Comparison of ENCODE assay signal across 18 mouse cellular contexts in genomic region chr4:117605954-117606227, GRCm38 (mm10). TPM values are rescaled to one million over a fixed set of nuclear protein-coding genes. Genes with fewer than 3 reads are reported as not detected.
DNase-seq lines count a peak whose midpoint lies in the region; ATAC-seq and TF ChIP-seq lines count a peak whose summit lies in the region.
"Had no signal": no experiment of that assay in that cellular context is flagged by ENCODE, and none has a peak within 500 bp of the region (broad histone marks: within the 10 kb centered on the region; RNA-seq: fewer than 3 reads in every experiment).

No protein-coding gene starts in this region.

- 0 out of 2 replicates have a peak overlapping the region, but pooled peaks have one; percentile 32 for H3K27ac ChIP-seq in forebrain, embryonic 10.5 days
- H3K27ac ChIP-seq in forebrain, embryonic 16.5 days (ENCODE audit: low read length): no peak overlapping the region
- H3K27ac ChIP-seq in neural tube, embryonic 12.5 days: no peak overlapping the region
- H3K27ac ChIP-seq in neural tube, embryonic 15.5 days (replicated peaks): no peak overlapping the region
- no peak overlapping the region for H3K27ac ChIP-seq in hindbrain, postnatal 0 days
- peak overlapping the region; percentile 77 for H3K27ac ChIP-seq in midbrain, embryonic 15.5 days
- H3K27ac ChIP-seq: embryonic facial prominence, embryonic 12.5 days; kidney, postnatal 0 days; stomach, embryonic 15.5 days had no signal

- no peak for TF ChIP-seq CTCF in hindbrain, postnatal 0 days (IDR thresholded peaks at IDR 0.05; ENCODE audit: low read depth)

- H3K4me2 ChIP-seq in forebrain, embryonic 16.5 days (ENCODE audit: low read length): no peak overlapping the region
- peak overlapping the region; percentile 21; the same call in 1 of the 2 replicates for H3K4me2 ChIP-seq in neural tube, embryonic 12.5 days (replicated peaks)
- no peak overlapping the region for H3K4me2 ChIP-seq in neural tube, embryonic 15.5 days
- no peak overlapping the region for H3K4me2 ChIP-seq in hindbrain, postnatal 0 days (ENCODE audit: low read depth, low read length)
- no peak overlapping the region for H3K4me2 ChIP-seq in midbrain, embryonic 15.5 days
- H3K4me2 ChIP-seq: embryonic facial prominence, embryonic 12.5 days; stomach, embryonic 15.5 days had no signal

- 62% methylated on average over 1 of the region's 1 CpGs for WGBS in forebrain, embryonic 10.5 days
- 62% methylated on average over 1 of the region's 1 CpGs for WGBS in forebrain, embryonic 16.5 days
- WGBS in neural tube, embryonic 12.5 days: 11% methylated on average over 1 of the region's 1 CpGs
- WGBS in neural tube, embryonic 15.5 days: 32% methylated on average over 1 of the region's 1 CpGs
- WGBS in hindbrain, postnatal 0 days: 31% methylated on average over 1 of the region's 1 CpGs
- 29% methylated on average over 1 of the region's 1 CpGs for WGBS in midbrain, embryonic 15.5 days

- H3K4me1 ChIP-seq in forebrain, embryonic 10.5 days: peaks cover 46% of the 10 kb centered on the region
- peaks cover 28% of the 10 kb centered on the region for H3K4me1 ChIP-seq in forebrain, embryonic 16.5 days (replicated peaks; ENCODE audit: control insufficient read depth, insufficient read depth, low read length)
- peaks cover 52% of the 10 kb centered on the region for H3K4me1 ChIP-seq in neural tube, embryonic 12.5 days
- peaks cover 48% of the 10 kb centered on the region for H3K4me1 ChIP-seq in neural tube, embryonic 15.5 days
- peaks cover 23% of the 10 kb centered on the region for H3K4me1 ChIP-seq in hindbrain, postnatal 0 days (ENCODE audit: insufficient read depth, low read length)
- H3K4me1 ChIP-seq in midbrain, embryonic 15.5 days: peaks cover 41% of the 10 kb centered on the region

- H3K9me3 ChIP-seq in forebrain, embryonic 10.5 days: no peaks in the 10 kb centered on the region
- no peaks in the 10 kb centered on the region for H3K9me3 ChIP-seq in forebrain, embryonic 16.5 days (ENCODE audit: control insufficient read depth, low read length)
- H3K9me3 ChIP-seq in neural tube, embryonic 12.5 days: no peaks in the 10 kb centered on the region
- no peaks in the 10 kb centered on the region for H3K9me3 ChIP-seq in neural tube, embryonic 15.5 days (replicated peaks)
- no peaks in the 10 kb centered on the region for H3K9me3 ChIP-seq in hindbrain, postnatal 0 days (ENCODE audit: low read length)
- H3K9me3 ChIP-seq in midbrain, embryonic 15.5 days: no peaks in the 10 kb centered on the region
- H3K9me3 ChIP-seq: embryonic facial prominence, embryonic 12.5 days; megakaryocyte, embryonic 14.5 days; stomach, embryonic 15.5 days had no signal

- H3K9ac ChIP-seq in forebrain, embryonic 16.5 days (replicated peaks; ENCODE audit: low read depth, low read length): no peak overlapping the region
- no peak overlapping the region for H3K9ac ChIP-seq in neural tube, embryonic 12.5 days
- H3K9ac ChIP-seq in neural tube, embryonic 15.5 days (replicated peaks): no peak overlapping the region
- 0 out of 2 replicates have a peak overlapping the region, but pooled peaks have one; percentile 4 for H3K9ac ChIP-seq in hindbrain, postnatal 0 days (replicated peaks; ENCODE audit: low read length)
- no peak overlapping the region for H3K9ac ChIP-seq in midbrain, embryonic 15.5 days
- H3K9ac ChIP-seq: embryonic facial prominence, embryonic 12.5 days; stomach, embryonic 15.5 days had no signal

- H3K36me3 ChIP-seq in forebrain, embryonic 10.5 days (replicated peaks): peaks cover 69% of the 10 kb centered on the region
- H3K36me3 ChIP-seq in forebrain, embryonic 16.5 days (ENCODE audit: control insufficient read depth, insufficient read depth): no peaks in the 10 kb centered on the region
- H3K36me3 ChIP-seq in neural tube, embryonic 12.5 days: peaks cover 4% of the 10 kb centered on the region; the same call in 1 of the 2 replicates
- H3K36me3 ChIP-seq in neural tube, embryonic 15.5 days: no peaks in the 10 kb centered on the region
- peaks cover 4% of the 10 kb centered on the region; the same call in 1 of the 2 replicates for H3K36me3 ChIP-seq in hindbrain, postnatal 0 days (ENCODE audit: insufficient read depth, low read length)
- H3K36me3 ChIP-seq in midbrain, embryonic 15.5 days (replicated peaks): no peaks in the 10 kb centered on the region

- H3K27me3 ChIP-seq in forebrain, embryonic 10.5 days (ENCODE audit: poor library complexity, severe bottlenecking): no peaks in the 10 kb centered on the region
- no peaks in the 10 kb centered on the region for H3K27me3 ChIP-seq in forebrain, embryonic 16.5 days (replicated peaks; ENCODE audit: control insufficient read depth, insufficient read depth, low read length)
- no peaks in the 10 kb centered on the region for H3K27me3 ChIP-seq in neural tube, embryonic 12.5 days (replicated peaks)
- no peaks in the 10 kb centered on the region for H3K27me3 ChIP-seq in neural tube, embryonic 15.5 days (replicated peaks)
- H3K27me3 ChIP-seq in hindbrain, postnatal 0 days (ENCODE audit: insufficient read depth, low read length): no peaks in the 10 kb centered on the region
- H3K27me3 ChIP-seq in midbrain, embryonic 15.5 days (replicated peaks): no peaks in the 10 kb centered on the region
- H3K27me3 ChIP-seq: embryonic facial prominence, embryonic 12.5 days; megakaryocyte, embryonic 14.5 days; stomach, embryonic 15.5 days had no signal

- no peak overlapping the region for H3K4me3 ChIP-seq in forebrain, embryonic 10.5 days
- no peak overlapping the region for H3K4me3 ChIP-seq in forebrain, embryonic 16.5 days (replicated peaks; ENCODE audit: low read length)
- H3K4me3 ChIP-seq in neural tube, embryonic 12.5 days: no peak overlapping the region
- H3K4me3 ChIP-seq in neural tube, embryonic 15.5 days (replicated peaks): no peak overlapping the region
- no peak overlapping the region for H3K4me3 ChIP-seq in hindbrain, postnatal 0 days (ENCODE audit: low read length)
- H3K4me3 ChIP-seq in midbrain, embryonic 15.5 days: no peak overlapping the region
- H3K4me3 ChIP-seq: embryonic facial prominence, embryonic 12.5 days; erythroblast, embryonic 14.5 days; megakaryocyte, embryonic 14.5 days; stomach, embryonic 15.5 days had no signal

- DNase-seq in forebrain, embryonic 10.5 days (ENCODE audit: extremely low spot score, low spot score): no peak
- no peak for DNase-seq in hindbrain, postnatal 0 days (ENCODE audit: low spot score)
- DNase-seq in adrenal gland, postnatal 10 days: no peak
- DNase-seq in cerebellum, postnatal 4 days (ENCODE audit: low spot score in 2 of 2): no peak
- DNase-seq: adrenal gland, adult 2 months; gastrocnemius, postnatal 10 days; heart, adult 18-20 months; thymus, adult 2 months had no signal

- ATAC-seq in forebrain, embryonic 16.5 days: no peak
- no peak for ATAC-seq in neural tube, embryonic 12.5 days (ENCODE audit: low FRiP score, low read depth)
- ATAC-seq in neural tube, embryonic 15.5 days (ENCODE audit: low FRiP score): no peak
- ATAC-seq in hindbrain, postnatal 0 days: no peak
- ATAC-seq in midbrain, embryonic 15.5 days (replicated peaks): no peak
- ATAC-seq: intestine, postnatal 0 days had no signal

RNA-seq across cellular contexts. Expression of gene Eri3, which starts 55.7 kb away (rescaled TPM):
- polyA plus RNA-seq in forebrain, embryonic 10.5 days (2016; fragmentation: Nextera tagmentation; extraction: Ambion mirVana): 116 and 120 TPM in 2 replicates
- 256 and 257 TPM in 2 replicates for polyA plus RNA-seq in forebrain, embryonic 16.5 days (2015; fragmentation: Nextera tagmentation; extraction: Ambion mirVana)
- 148 and 162 TPM in 2 replicates for polyA plus RNA-seq in neural tube, embryonic 12.5 days (2016; fragmentation: Nextera tagmentation; extraction: Ambion mirVana)
- 223 and 244 TPM in 2 replicates for polyA plus RNA-seq in neural tube, embryonic 15.5 days (2015; fragmentation: Nextera tagmentation; extraction: Ambion mirVana)
- 263 and 267 TPM in 2 replicates for total RNA-seq in hindbrain, postnatal 0 days (2014; rRNA removed)
- polyA plus RNA-seq in hindbrain, postnatal 0 days (2015; fragmentation: Nextera tagmentation; extraction: Ambion mirVana): 277 and 295 TPM in 2 replicates
- polyA plus RNA-seq in midbrain, embryonic 15.5 days (2015; fragmentation: Nextera tagmentation; extraction: Ambion mirVana): 279 and 283 TPM in 2 replicates
- 10 to 100 TPM; 74.8 to 96.0 TPM for total RNA-seq in adrenal gland, postnatal 10 days (2021)

Comparison
In these comparisons a context has a peak if more than half of its experiments do, and no peak if none do; other contexts are left out.
1. H3K27ac ChIP-seq: peak in forebrain, embryonic 10.5 days (single experiment) and midbrain, embryonic 15.5 days (single experiment); none in forebrain, embryonic 16.5 days (single experiment), neural tube, embryonic 12.5 days (single experiment), neural tube, embryonic 15.5 days (single experiment) and hindbrain, postnatal 0 days (single experiment).